Mouse (Mus musculus) embryonic fibroblast, embryonic 13.5 days (primary cell): ENCODE results near the gene Xylt1.

Experiments used
- CTCF ChIP-seq: IDR thresholded peaks from 2 replicates; pipeline ENCODE4 v1.5.1; 2011; ENCODE audit warnings: mild to moderate bottlenecking, control low read depth, low read length, moderate library complexity, borderline replicate concordance; ENCODE audit not compliant: insufficient read depth
- POLR2A ChIP-seq: IDR thresholded peaks from 2 replicates; pipeline ENCODE4 v1.6.1; 2011; ENCODE audit warnings: low read depth, mild to moderate bottlenecking, control low read depth, low read length, moderate library complexity

DNA sequence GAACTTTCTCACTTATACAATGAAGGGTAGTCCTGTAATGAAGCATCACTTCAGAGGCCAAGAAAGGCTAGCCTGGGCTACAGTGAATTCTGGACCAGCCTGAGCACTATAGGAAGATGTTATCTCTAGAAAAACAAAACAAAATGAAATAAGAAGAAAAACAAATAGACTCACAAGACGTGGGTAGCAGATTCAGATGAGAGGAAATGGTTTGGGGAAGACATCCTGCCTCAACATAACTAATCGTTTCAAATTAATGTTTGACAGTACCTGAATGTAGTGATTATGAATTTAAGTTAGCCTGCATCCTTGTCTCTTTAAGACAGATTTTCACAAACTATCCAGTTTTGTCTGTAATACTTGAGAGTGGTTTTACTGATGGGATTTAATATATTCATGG lies 117.4 kb downstream of the Xylt1 start:
- no peak for TF ChIP-seq POLR2A
- no peak for TF ChIP-seq CTCF
